Mouse (Mus musculus) adrenal gland (tissue): ENCODE measurements around the gene Ralbp1.

ENCODE experiments used
- intact Hi-C: fragments of 180-260 bp; cut with DNase I; formaldehyde crosslinking; loops from one replicate; pipeline ENCODE4 v1.15.1; 2025

The Ralbp1 gene

GRCm38 (mm10) chr17:65802026-65802425 lies 83.6 kb downstream of the Ralbp1 start:
- intact Hi-C loops, result no loop called here

- intact Hi-C loops, result no loop called here
Observed at GRCm38 (mm10) chr17:65800451-65800850, 85.1 kb downstream of the Ralbp1 start.

GRCm38 (mm10) chr17:65799353-65799752 lies 86.2 kb downstream of the Ralbp1 start:
- intact Hi-C loops, result no loop called here

- intact Hi-C loops, result no loop called here
Observed at GRCm38 (mm10) chr17:65798446-65798845, 87.2 kb downstream of the Ralbp1 start.
